Mouse (Mus musculus): ENCODE data around the gene Prkcg. TPM values are rescaled to one million over a fixed set of nuclear protein-coding genes. Genes with fewer than 3 reads are reported as not detected.

The Prkcg gene
- total RNA-seq, 4 experiments from 2014 or later: 458 to 553 (median 501) TPM

DNA sequence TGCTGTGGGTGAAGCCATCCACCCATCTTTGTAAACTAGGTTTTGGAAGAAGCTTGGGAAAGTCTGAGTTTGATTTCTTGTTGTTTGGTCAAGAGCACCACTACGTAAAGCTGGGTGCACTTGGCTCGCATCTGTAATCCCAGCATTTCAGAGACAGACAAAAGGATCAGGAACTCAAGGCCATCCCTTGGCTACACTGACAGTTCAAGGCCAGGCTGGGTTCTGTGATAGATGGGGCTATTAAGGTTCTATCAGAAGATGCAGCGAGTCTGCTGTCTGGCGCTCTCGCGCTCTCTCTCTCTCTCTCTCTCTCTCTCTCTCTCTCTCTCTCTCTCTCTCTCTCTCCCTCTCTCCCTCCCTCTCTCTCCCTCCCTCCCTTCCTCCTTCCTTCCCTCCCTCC lies 65.9 kb downstream of the Prkcg start:
- DNase-seq (ENCODE audit: low spot score in 2 of 2): no peak

- DNase-seq (ENCODE audit: low spot score in 2 of 2): no peak
Measured at GRCm38 (mm10) chr7:3360678-3361077, 71.7 kb downstream of the Prkcg start.

- no peak for DNase-seq (ENCODE audit: low spot score in 2 of 2)
Measured at GRCm38 (mm10) chr7:3365547-3366279, 76.7 kb downstream of the Prkcg start.

DNA sequence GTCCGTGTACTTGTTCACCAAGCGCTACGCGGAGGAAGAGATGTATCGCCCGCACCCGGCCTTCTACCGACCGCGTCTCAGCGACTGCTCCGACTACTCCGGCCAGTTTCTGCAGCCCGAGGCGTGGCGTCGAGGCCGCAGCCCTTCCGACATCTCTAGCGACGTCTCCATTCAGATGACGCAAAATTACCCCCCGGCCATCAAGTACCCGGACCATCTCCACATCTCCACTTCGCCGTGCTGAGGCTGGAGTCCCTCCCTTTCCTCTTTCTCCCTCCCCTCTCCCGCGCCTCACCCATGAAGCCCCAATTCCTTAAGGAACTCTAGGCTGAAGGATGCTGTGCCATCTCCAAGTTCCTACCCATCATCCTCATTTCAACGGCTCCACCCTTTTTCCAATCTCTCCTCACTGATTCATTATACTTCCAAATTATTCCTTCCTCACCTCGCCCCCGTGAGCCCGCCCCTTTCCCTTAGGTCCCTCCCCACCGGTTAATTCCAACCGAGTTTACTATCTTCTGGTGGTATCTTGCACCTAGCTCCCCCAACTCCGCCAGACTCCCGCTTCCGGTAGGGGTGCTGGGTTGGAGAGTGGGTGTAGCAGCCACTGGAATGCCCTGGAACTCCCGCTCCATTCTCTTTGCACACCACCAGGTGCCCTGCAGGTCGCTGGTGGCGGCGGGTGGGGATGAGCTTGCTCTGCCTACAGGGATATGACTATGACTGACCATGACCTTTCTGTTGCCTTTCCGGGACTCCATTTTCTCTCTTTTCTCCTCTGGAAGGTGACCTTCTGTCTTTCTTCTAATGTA lies 77.9 kb downstream of the Prkcg start:
- DNase-seq (ENCODE audit: low spot score in 2 of 2): no peak

DNA sequence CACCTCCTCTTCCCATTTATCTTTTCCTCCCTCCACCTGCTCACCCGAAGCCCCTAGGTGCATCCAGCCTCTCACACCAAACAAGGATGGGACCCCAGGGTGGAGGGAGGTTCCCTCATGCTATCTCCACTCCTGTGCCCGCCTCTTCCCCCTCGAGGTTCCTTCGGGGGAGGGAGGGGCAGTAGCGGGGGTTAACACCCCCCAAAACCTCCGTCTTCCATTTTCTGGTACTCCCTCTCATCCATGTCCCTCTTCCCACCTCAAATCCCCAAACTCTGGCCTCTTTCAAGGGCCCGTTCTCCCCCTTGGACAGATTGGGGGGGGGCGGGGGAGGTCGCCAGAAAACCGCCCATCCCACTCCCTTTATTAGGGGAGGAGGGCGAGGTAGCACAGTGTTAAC lies 78.6 kb downstream of the Prkcg start:
- DNase-seq (ENCODE audit: low spot score in 2 of 2): no peak

- no peak for DNase-seq (ENCODE audit: low spot score in 2 of 2)
Measured at GRCm38 (mm10) chr7:3368311-3368710, 79.3 kb downstream of the Prkcg start.

DNA sequence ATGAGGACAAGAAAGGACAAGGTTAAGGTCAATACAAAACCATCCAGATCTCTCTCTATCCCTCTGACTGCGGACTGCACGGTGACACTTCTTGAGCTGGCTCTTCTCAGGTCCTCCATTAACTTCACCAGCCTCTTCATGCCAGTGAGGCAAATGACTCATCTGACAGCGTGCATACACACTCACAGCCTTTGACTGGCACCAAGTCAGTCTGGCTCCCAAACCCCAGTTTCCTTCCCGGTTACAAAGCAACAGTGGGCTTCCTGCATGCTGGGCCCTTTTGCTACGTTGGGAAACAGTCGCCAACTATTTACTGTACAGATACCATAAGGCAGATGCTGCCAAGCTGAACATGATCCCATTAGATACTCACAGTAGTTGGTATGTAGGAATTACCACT lies 80.2 kb downstream of the Prkcg start:
- no peak for DNase-seq (ENCODE audit: low spot score in 2 of 2)

DNA sequence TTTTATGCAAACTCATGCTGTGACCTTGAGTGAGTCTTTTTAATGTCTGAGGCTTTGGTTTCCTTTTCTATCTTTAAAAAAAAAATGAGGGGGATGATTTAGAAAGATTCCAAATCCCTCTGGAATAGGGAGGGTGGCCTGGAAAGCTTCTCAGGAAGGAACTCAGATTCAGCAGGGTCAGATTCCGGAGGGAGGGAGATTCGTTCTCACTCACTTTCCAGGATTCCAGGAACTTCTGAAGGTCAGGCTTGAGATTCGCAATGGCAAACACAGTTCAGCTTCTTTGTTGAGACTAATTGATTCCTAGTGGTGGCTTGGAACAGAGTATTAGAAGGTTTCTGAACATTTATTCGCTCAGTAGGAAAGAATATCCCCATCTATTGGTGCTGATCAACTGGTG lies 81.4 kb downstream of the Prkcg start:
- DNase-seq (ENCODE audit: low spot score in 2 of 2): no peak

DNA sequence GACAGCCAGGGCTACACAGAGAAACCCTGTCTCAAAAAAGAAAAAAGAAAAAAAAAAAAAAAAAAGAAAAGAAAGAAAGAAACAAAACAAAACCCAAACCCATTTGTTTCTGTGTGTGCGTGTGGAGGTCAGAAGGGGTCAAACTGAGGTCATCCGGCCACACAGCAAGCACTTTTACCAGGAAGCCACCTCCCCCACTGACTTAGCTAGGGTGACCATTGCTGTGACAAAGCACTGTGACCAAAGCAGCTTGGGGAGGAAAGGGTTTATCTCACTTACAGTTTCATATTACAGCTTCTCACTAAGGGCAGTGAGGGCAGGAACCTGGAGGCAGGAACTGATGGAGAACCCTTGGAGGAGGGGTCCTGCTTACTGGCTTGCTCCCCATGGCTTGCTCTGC lies 83.4 kb downstream of the Prkcg start:
- DNase-seq (ENCODE audit: low spot score in 2 of 2): no peak

DNA sequence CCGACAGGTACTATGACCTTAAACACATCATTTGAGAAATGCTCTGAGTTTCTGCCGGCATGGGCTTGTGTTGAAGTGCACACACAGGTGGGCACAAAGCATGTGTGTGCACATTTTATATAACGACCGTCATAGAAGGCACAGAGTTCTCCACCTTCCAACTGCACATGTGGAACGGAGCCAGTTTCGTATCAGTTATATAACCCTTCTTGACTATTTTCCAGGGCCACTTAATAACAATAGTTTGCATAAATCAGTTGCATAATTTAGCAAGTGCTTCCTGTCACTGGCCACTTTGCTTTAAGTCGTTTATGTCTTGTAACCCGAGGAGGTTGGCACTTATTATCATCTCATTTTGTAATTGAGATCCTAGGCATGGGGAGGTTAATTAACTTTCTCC lies 84.8 kb downstream of the Prkcg start:
- no peak for DNase-seq (ENCODE audit: low spot score in 2 of 2)

DNA sequence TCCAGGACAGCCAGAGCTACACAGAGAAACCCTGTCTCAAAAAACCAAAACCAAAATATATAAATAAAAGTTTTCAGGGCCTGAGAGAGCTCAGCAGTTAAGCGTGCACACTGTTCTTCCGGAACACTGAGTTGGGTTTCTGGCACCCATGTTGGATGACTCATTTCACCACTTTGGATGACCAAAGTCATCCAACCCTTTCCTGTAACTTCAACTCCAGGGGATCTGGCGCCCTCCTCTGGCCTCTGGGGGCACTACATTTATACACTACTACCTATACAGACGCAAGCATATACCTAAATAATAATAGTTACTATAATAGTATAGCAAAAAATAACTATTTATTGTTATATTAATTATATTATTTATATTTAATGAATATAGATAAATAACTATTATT lies 87.9 kb downstream of the Prkcg start:
- DNase-seq (ENCODE audit: low spot score in 2 of 2): no peak

Other genes starting within 250 kb of the Prkcg start
- not detected for gene AU018091, start 120.0 kb upstream of the Prkcg start, total RNA-seq (2022)
- gene Nlrp12, start 39.4 kb upstream of the Prkcg start, total RNA-seq (2022): under 1 TPM in 1 of 4 experiments, not detected in 3; 0.09 TPM
- 10 to 100 TPM; 57.2 to 68.4 (median 58.8) TPM for gene Myadm, start 99 bp upstream of the Prkcg start, total RNA-seq (2022)
- 100 to 1,000 TPM; 131 to 139 (median 137) TPM for gene Cacng7, start 43.8 kb downstream of the Prkcg start, total RNA-seq (2022)
- gene Cacng8, start 101.5 kb downstream of the Prkcg start, total RNA-seq (2022): 100 to 1,000 TPM; 331 to 354 (median 340) TPM
- gene Cacng6, start 135.0 kb downstream of the Prkcg start, total RNA-seq (2022): 1 to 10 TPM; 1.2 to 2.5 (median 1.5) TPM
- under 1 TPM in 2 of 4 experiments, not detected in 2; 0.41 to 0.70 TPM for gene Tarm1, start 213.4 kb downstream of the Prkcg start, total RNA-seq (2022)

Measured in layer of hippocampus, adult 8-10 months (tissue).